Mouse (Mus musculus) CD8-positive naive resting alpha-beta T cell, adult 2 months (primary cell): ENCODE results near the gene Itfg1.
A peak's percentile ranks its signal among the peaks of the same experiment; 100 is the strongest.
"Not testable (repeated sequence)": the region's sequence is repeated elsewhere in the genome, so short reads cannot be mapped to it uniquely, and the experiment has no call there.

Source experiments
- DNase-seq, 2 experiments: peaks; one replicate each; pipeline ENCODE4 v3.0.0; 2022; ENCODE audit warnings: low read depth in 2 of 2, low spot score in 2 of 2

Gene Itfg1

DNA sequence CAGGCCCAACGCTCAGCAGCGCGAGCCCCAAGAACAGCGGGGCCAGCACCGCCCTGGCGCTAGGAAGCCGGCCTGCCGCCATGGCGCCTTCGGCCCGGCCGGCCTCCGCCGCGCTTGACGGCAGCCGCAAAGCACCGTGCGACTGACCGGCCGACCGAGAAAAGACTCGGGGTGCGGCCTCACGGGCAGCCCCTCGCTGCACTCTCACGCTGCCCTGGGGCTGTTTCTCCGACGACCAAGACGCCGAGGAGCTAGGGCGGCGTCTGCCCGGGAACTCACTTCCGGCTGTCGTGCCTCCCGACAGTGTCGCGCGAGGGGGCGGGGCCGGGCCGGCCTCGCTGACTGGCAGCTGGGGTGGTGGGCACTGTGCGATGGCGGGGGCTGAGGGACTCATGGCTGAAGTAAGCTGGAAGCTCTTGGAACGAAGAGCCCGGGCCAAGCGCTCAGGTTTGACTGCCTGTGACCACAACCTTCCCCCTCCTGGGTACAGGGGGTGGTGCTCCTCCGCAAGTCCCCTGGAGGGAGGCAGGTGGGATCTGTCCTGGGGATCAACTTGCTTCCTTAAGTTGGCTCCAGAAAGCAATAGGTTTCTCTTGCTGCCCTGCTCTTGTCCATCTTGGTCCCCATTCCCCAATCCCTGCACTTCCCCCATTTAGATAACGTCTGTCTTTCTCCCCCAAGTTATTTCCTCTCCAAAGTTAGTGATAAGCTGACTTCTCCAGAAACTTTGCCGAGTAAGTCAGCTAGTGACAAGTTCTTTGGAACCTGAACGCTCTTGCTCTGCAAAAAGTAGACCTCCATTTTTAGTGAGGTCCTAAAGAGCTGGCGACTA is at the start of gene Itfg1, which contains the start of gene Phkb:
Gene Itfg1 (minus strand): TSS at position 265 of the 832 bp plus-strand sequence.
Gene Phkb (plus strand): TSS at position 303 of the 832 bp plus-strand sequence.
- peak; percentile 74 to 87 for DNase-seq

DNA sequence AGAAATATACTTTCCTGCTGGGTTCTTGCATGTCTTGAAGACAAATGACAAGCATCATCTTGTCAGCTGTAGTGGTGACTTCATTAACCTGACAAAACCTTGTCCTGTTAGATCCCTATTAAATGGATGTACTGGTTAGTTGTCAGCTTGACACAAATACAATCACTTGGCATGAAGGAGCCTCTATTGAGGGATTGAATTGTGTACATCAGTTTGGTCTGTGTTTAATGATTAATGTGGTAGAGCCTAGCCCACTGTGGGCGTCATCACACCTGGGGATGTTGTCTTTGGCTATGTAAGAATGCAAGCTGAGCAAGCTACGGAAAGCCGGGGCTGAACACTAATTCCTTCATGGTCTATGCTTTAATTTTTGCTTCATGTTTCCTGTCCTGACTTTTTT is 44.1 kb upstream of the Itfg1 start:
- no peak for DNase-seq

DNA sequence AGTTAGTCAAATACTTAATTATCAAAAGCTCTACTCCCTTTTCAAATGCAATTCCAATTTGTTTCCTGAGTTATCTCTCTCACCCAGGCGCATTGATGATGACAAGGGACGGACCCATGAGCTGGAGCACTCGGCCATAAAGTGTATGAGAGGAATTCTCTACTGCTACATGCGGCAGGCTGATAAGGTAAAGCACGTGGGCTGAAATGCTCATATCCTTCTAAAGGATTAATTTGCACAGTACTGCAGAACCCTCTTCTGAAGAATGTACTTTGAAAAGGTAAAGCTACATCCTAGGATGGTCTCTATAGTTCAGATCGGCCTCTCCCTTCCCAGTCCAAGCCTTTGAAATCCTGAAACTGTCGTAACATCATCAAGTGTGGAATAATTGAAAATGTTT is 38.9 kb upstream of the Itfg1 start:
- DNase-seq = no peak

DNA sequence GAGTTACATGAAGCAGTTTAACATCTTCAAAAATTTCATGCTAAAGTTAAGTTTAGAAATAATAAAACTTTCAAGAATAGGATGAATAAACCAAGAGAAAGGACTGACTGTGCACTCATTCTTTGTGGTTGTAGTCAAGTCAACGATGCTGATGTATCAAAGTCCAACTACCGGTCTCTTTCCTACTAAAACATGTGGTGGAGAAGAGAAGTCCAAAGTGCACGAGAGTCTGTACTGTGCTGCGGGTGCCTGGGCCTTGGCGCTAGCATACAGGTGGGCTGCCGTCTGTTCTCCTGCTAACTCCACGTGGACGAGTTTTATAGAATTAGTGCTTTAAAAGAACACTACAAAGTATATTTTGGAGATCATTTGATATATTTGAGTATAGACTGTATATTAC is 37.3 kb upstream of the Itfg1 start:
- no peak for DNase-seq

DNA sequence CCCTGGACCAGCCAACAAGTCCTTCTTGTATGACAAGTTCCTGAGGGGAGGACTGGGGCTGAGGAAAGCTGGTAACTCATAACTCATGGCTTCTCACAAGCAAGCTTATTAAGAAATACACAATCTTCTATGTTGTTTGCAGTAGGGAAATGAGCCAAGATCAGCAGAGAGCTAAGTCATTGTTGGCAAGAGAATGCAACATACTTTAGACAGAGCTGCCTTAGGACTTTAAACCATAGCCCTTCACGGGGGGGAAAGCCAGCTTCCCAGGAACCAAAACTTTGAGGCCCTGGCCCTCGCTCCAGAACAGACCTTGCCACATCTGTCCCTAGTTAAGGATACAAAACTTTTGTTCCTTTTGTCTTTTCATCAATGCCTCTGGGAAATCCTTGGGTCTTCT is 30.9 kb upstream of the Itfg1 start:
- no peak for DNase-seq

DNA sequence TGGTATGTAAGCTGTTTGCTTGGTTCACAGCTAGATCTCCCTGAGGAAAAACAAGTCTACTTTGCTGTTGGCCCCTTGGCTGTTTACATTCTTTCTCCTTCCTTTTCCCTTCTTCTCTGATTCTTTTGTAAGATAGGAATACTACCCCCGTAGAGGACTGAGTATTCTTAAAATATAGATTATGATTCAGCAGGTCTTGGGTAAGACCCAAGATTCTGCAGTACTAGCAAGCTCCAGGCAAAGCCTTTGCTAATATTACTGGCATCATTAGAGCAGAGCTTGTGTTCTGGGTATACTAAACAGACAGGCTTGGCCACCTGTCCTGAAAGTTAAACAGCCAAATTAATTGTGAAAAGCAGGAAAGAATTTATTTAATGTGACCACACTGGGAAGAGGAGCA is 21.7 kb upstream of the Itfg1 start:
- DNase-seq = no peak

DNA sequence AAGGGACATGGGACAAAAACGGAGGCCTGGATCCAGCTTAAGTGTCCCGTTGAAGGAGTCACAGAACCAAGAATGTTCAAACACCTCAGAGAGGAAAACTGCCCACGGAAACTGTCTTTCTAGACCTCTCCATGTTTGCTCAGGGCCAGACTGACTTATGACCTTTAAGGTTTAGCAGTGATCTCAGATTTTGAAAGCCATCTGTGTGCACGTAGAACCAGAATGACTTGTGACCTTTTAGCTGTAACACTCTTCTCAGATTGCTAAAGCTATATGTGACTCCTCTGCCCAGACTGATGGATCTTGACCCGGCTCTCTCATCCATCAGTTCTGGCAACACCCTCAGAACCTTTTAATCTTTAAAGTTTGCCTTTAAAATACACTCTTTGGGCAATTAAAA is 19.9 kb upstream of the Itfg1 start:
- DNase-seq = no peak

DNA sequence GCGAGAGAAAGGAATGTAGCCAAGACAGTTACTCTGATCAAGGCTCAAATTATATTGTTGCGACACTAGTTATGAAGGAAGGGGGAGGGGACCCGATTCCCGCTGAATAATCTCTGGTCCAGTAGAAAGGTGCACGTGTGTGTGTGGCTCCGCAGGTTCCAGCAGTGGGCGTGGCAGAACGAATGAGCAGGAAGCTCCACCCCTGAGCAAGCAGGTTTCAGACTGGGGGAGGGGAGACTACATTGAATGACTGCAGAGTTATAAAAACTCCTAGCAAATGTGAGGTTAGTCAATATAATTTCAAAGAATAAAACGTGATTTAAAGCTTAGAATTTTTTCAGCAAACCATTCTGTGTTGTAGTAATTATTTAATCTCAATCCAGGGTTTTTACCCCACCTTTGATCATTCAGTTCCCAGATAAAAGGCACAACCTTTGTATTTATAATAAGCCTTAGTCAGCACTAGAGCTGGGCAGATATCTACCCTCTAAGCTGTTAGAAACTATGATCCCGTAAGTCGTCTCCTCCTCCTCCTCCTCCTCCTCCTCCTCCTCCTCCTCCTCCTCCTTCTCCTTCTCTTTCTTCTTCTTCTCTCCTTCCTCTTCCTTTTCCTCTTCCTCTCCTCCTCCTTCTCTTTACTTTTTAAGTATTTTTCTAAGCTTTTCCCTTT is 16.6 kb upstream of the Itfg1 start:
- DNase-seq = not testable (repeated sequence)

DNA sequence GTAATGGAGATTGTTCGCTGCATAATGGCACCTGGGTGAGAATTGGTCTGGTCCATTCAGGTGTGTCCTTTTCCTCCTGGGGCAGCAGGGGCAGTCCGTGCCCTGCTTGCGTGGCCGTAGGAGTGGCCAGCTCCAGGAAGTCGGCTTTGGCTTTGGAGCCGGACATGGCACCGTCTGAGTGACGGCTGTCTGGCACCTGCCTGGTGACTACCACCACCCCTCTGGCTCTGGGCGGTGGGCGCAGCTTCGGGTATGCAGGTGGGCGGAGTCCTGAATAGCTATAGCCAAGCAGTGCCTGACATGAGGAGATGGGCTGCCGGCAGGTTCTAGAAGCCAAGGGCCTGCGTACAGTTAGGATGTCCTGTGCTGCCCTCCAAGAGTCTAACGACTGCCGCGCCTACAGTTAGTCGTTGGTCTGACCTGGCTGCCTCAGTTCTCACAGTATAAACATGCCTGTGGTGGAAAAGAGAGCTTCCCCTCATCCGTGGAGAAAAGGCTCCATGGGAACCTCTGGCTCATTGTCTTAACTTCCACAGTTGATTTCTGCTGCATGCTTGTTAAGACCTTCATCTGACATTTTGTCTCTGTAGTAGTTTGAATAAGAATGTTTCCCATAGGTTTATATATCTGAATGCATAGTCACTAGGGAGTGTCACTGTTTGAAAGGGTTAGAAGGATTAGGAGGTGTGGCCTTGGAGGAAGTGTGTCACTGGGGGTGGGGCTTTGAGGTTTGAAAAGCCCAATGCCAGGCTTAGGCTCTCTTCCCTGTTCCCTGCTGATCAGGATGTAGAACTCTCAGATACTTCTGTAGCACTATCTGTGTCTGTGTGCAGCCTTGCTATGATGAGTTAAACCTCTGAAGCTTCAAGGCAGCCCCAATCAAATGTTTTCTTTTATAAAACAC is 13.8 kb upstream of the Itfg1 start:
- DNase-seq = no peak

DNA sequence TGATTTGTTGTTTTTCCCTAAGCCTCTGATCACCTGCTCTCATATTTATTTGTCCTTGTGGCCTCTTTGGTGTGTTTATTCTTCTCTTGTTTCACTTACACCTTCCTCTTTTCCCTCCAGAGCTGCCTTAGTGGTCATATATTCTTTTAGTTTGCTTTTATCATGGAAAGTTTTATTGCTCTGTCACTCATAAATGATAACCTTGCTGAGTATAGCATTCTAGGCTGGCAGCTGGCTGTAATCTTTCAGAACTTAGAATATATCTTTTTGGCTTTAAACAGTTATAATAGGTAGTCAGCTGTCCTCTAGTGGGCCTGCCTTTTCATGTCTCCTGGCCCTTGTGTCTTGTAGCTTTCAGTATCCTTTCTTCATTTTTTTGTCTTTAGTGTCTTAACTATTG is 5.2 kb upstream of the Itfg1 start:
- DNase-seq = no peak

DNA sequence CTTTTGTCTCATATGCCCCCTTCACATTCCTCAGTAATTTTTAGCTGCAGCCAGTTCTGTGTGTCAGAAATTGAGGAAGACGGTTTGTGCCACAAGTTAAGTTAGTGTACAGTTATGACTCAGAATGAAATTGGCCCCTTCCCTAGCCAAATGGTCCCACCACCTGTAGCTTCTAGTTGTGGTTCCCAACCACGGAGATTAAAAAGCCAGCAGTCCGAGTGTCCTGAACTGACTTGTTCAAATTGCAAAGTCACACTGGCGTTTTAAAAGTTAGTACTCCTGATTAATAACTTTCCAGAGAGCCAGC is 721 bp upstream of the Itfg1 start:
- no peak for DNase-seq

DNA sequence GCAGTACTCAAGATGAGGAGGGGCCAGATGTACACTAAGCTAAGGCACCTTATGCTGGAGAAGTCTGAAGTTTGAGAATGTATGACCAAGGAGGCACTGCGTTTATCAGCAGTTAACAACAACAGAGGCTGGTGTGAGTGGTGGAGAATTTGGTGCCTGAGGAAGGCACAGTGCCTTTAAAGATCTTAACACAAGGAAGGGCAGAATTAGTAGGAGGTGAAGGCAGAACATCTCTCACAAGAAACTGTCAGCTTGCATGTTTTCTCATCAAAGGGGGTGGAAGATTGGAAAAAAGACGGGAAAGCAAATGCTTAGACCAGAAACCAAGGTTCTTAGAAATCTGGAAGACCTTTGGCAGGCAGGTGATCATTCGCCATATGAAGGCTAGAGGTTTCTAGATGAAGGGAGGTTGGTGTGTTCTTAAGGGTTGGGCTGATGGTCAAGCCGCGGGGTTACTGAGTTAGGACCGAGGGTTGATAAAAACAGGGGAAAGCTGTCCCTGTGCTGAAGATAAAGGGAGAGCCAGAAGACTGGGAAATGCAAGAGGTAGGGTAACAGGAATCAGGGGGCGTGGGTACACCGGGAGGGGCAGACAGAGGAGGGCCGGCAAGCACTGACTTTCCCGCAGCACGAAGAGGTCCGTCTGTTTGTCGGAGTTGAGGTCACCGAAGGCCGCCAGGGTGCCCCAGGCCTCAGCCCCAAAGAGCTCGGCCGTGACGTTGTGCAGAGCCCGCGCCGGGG is 635 bp downstream of the Itfg1 start:
- DNase-seq = no peak

DNA sequence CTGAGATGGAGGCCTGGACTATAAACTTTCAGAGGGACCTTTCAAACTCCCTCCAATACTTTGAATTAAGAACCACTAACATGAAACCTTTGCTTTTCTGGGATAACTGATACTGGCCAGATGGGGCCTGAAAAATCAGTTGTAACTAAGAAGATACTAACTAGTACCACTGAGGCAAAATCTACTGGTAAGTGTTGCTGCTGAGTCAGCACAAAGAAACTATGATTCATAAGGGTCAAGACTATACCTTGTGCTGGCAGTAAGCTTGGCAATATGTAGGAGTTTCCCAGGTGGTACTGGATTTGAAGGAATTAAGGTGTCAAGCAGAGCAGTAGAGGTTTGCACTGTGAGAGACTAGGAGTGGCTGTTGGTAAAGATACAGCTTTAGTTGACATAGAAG is 27.1 kb downstream of the Itfg1 start:
- DNase-seq = no peak

DNA sequence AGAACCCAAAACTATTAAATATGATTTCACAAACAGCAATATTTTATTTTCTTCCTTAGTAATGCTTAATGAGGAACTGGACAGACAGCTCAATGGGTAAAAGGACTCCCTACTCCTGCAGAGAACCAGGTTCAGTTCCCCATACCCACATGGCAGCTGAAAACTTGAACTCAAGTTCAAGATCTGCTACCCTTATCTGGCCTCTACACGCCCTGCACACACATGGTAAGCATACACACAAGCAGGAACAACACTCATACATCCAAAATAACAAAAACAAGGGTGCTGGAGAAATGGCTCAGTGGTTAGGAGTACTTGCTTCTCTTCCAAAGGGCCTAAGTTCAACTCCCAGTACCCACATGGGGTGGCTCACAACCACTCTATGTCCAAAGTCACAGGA is 39.3 kb downstream of the Itfg1 start:
- no peak for DNase-seq

DNA sequence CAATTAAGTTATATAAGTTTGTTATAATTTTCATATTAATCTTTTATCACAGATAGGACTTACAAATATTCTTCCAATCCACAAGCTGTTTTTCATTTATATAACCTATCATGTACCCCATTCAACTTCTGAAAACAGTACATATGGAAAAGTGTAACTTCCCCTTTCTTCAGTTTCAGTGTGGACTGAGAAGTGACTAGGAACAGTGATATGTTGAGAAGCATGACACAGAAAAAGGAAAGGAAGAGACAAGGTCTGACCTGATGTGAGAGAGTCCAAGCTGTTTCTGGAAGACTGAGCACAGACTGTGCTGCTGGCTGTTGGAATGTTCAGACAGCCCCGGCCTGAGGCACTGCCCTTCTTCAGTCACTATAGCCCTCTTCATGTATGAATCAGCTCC is 40.6 kb downstream of the Itfg1 start:
- no peak for DNase-seq

DNA sequence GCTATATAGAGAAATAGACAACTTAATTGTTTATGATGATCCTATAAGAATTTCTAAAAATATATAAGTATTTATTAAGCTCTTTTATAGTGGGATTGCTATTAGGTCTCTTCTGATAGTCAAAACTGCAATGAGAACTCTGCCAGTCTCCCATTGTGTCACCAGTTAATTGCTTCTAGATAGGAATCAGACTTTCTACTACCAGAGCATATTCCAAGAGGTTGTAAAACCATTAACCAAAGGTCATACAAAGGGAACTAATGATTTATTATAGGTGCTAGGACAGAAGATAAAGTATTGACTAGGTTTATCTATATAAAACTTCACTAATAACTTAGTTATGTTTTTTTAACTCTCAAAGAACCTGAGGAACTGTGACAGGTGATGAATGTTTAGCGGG is 44.3 kb downstream of the Itfg1 start:
- DNase-seq = not testable (repeated sequence)

DNA sequence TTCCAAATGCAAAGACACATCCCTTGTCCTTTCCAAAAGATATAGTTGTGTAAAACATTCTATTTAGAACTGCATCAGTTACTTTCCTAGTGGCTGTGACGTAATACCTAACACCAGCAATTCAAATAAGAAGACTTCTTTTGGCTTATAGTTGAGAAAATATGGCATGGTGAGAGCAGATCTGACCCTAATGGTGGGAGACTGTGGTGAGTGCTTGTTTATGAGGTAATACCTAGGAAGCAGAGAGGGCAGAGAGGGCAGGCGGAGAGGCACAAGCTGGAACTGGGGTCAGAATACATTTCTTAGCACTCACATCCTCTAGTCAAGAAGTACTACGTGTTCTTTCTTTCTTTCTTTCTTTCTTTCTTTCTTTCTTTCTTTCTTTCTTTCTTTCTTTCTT is 52.4 kb downstream of the Itfg1 start:
- no peak for DNase-seq

DNA sequence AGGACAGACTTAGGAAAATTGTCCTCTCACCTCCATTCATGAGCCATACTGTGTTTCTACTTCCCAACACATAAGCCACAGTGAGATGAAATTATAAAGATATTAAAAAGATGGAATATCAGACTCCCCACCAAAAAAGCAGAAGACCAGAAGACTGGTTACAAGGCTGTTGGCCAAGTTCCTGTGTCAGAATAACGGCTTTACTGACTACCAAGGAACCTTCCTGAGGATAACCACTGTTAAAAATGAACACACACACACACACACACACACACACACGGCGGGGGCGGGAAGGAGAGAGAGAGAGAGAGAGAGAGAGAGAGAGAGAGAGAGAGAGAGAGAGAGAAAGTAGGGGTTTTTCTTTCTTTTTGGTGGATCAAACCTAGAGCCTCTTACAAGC is 52.8 kb downstream of the Itfg1 start:
- no peak for DNase-seq

DNA sequence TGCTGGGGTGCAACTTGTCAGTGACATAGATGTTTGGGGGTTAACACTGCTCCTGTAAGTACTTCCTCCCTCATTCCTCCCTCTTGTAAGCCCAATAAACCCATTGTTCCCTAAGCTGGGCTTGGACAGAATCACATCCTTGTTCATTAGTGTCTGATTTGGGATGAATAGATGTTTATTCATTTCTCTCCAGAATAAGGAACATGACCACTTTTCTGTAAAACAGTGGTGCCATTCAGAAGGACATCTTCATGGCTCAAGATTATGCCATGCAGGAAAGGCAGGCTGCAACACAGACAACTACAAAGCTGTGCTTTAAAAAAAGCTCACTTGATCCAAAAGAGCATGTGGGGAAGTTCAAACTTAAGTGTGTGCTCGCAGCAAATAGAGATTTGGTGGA is 55.2 kb downstream of the Itfg1 start:
- DNase-seq = no peak

DNA sequence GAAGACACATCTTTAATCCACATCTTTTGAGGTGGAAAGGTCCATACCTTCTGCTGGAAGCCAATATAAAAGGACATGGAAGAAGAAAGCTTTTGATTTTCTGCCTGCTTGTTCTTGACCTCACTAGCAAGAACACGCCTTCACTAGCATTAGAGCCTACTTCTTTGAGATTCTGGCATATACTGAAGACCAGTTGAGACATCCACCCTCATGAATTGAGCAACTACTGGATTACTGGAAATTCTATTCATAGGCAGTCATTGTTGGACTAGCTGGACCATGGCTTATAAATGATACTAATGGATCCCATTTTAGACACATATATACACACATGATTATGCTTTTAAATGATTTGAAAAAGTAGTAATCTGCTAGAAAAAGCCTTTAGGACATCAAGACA is 56.9 kb downstream of the Itfg1 start:
- DNase-seq = no peak

DNA sequence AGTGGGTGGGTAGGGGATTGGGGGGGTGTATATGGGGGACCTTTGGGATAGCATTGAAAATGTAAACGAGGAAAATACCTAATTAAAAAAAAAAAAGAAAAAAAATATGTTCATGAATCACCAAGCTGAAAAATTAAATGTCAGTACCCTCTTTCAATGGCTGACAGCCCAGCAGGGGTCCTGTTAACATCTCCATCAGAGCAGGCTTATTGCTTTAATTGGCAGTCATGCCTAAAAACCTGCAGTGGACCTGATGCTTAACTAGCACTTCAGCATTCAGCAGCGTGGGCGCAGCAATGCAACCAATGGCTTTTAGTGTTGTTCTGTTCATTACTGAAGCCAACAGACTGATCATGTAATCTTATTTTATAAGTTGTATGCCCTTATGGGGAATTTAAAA is 60.6 kb downstream of the Itfg1 start:
- no peak for DNase-seq
